Mouse (Mus musculus): Measurements from ENCODE around the gene Sar1a.

Sar1a gene

DNA sequence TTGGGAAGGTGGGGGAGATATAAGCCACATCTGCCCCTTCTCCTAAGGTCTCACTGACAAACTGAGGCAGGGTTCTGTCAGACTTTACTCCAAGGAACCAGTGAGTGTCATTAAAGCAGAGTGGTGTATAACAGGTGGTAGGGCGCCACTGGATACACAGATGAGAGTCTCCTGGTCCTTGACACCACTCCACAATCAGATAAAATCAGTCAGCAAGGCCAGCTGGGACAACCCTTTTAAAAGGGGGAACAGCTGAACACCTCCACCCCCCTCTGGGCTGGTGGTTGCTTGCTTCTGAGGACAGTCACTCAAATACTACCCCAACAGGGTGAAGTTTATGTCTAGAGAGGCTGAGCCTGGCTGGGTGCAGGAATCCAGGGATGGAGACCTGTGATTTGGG is 57.4 kb downstream of the Sar1a start:
- H3K36me3 ChIP-seq (ENCODE audit: control insufficient read depth, insufficient read depth, low read length, poor library complexity, severe bottlenecking), result no peaks in the 10 kb centered on the region
- DNase-seq (ENCODE audit: low read depth, low spot score), result no peak
- no peaks in the 10 kb centered on the region for H3K27me3 ChIP-seq (ENCODE audit: control insufficient read depth, insufficient read depth, low read length, poor library complexity, severe bottlenecking)

DNA sequence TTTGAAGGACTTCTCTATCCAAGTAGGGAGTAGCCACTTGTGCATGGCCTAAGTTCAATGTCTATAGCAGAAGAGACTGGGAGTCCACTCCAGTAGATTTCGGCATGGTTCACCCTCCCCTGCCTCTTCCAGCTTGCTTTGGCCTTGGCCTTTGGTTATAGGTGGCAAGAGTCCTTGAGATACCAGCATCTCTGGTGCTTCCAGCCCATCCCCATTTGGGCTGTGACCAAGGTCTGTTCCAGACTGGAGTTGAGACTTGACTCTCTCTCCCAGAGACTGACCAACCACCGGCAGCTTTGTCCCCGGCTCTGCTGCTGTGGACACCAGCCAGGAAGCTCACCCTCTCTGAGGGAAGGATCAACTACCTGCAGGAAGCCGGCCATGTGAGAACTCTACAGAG is 58.0 kb downstream of the Sar1a start:
- Histone ChIP-seq H3K27me3 (ENCODE audit: control insufficient read depth, insufficient read depth, low read length, poor library complexity, severe bottlenecking) (no peaks in the 10 kb centered on the region), H3K36me3 (ENCODE audit: control insufficient read depth, insufficient read depth, low read length, poor library complexity, severe bottlenecking) (no peaks in the 10 kb centered on the region)
- no peak for DNase-seq (ENCODE audit: low read depth, low spot score)

DNA sequence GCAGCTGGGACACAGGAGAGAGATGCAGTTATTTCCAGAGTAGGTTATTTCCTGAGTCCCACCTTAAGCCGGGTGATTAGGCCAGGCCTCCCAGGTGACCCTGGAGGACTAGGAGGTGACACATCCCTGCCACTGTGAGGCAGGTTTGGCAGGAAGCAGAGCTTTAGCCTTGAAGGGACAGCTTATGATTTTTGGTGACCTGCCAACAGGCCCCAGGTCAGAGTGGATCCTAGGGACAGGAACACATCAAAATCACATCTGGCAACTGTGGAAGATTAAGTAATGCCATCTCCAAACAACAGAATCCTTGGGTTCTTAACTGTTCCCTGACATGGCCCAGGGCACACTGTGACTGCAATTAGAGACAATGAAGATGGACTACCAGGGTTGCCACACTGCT is 61.2 kb downstream of the Sar1a start:
- H3K27me3 ChIP-seq (ENCODE audit: control insufficient read depth, insufficient read depth, low read length, poor library complexity, severe bottlenecking), result no peaks in the 10 kb centered on the region
- DNase-seq (ENCODE audit: low read depth, low spot score), result no peak
- no peaks in the 10 kb centered on the region for H3K36me3 ChIP-seq (ENCODE audit: control insufficient read depth, insufficient read depth, low read length, poor library complexity, severe bottlenecking)

DNA sequence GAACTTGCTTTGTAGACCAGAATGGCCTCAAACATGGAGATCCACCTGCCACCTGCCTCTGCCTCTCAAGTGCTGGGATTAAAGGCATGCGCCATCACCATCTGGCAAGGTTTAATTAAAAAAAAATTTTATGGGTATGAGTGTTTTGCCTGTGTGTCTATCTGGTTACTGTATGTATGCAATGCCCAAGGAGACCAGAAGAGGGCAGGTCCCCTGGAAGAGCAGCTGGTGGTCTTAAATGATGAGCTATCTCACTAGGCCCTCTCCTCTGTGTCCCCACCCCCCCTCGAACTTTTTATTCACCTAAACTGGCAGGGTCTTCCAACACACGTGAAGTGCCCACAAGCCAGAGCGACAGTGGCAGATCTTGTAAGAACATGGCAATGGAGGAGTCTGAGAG is 61.8 kb downstream of the Sar1a start:
- H3K36me3 ChIP-seq (ENCODE audit: control insufficient read depth, insufficient read depth, low read length, poor library complexity, severe bottlenecking), result no peaks in the 10 kb centered on the region
- DNase-seq (ENCODE audit: low read depth, low spot score), result no peak
- H3K27me3 ChIP-seq (ENCODE audit: control insufficient read depth, insufficient read depth, low read length, poor library complexity, severe bottlenecking), result no peaks in the 10 kb centered on the region

DNA sequence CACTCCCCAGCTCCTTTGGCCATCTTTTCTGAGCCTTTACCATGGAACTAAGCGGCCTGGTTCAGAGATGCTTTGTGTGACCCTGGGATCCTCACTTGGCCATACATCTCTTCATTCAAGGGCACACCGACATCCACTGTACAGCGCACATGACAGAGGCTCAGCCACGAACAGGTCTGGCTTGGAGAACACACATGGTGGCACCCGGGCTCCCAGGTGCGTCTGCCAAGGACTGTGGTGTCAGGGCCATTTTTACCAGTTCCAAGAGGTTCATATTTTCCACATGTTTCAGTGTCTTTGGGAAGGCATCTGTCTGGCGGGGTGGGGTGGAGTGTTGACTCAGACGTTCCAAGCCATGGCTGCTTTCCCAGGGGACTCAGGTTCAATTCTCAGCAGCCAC is 62.2 kb downstream of the Sar1a start:
- H3K27me3 ChIP-seq (ENCODE audit: control insufficient read depth, insufficient read depth, low read length, poor library complexity, severe bottlenecking), result no peaks in the 10 kb centered on the region
- no peak for DNase-seq (ENCODE audit: low read depth, low spot score)
- no peaks in the 10 kb centered on the region for H3K36me3 ChIP-seq (ENCODE audit: control insufficient read depth, insufficient read depth, low read length, poor library complexity, severe bottlenecking)

Data from splenic B cell, adult 2 months (primary cell).